Mouse (Mus musculus) heart, adult 2 months (tissue): ENCODE data around the gene Fam193a. TPM values are rescaled to one million over a fixed set of nuclear protein-coding genes. Genes with fewer than 3 reads are reported as not detected.

Experiments used
- DNase-seq, 2 experiments: peaks; one replicate each; pipeline ENCODE4 v3.0.0; 2021
- H3K27ac ChIP-seq: fragments of 200-600 bp; 2 replicates; pipeline ENCODE4 v1.8.1; 2022
- H3K27me3 ChIP-seq: fragments of 200-500 bp; 2 replicates; pipeline ENCODE4 v1.6.1; 2012; ENCODE audit warnings: mild to moderate bottlenecking, low read length, inconsistent platforms, mixed read lengths; ENCODE audit not compliant: control insufficient read depth, insufficient read depth
- H3K36me3 ChIP-seq: fragments of 200-500 bp; 2 replicates; pipeline ENCODE4 v1.6.1; 2012; ENCODE audit warnings: low read length, inconsistent platforms; ENCODE audit not compliant: control insufficient read depth, insufficient read depth
- H3K4me1 ChIP-seq: fragments of 200-500 bp; 2 replicates; pipeline ENCODE4 v1.6.1; 2011; ENCODE audit warnings: low read length; ENCODE audit not compliant: control insufficient read depth, insufficient read depth
- H3K4me3 ChIP-seq: fragments of 200-600 bp; 2 replicates; pipeline ENCODE4 v1.8.1; 2022
- H3K79me2 ChIP-seq: fragments of 200-500 bp; replicated peaks from 2 replicates; pipeline ENCODE4 v1.6.1; 2012; ENCODE audit warnings: mild to moderate bottlenecking, inconsistent platforms, low read length, moderate library complexity, mixed read lengths; ENCODE audit not compliant: control insufficient read depth, insufficient read depth
- H3K9ac ChIP-seq: fragments of 200-500 bp; 2 replicates; pipeline ENCODE4 v1.6.1; 2012; ENCODE audit warnings: low read depth, mild to moderate bottlenecking, control low read depth, inconsistent platforms, low read length, mixed read lengths
- CTCF ChIP-seq: fragments of 200-600 bp; IDR thresholded peaks from 2 replicates; pipeline ENCODE4 v1.8.1; 2022; ENCODE audit warnings: antibody characterized with exemption, mild to moderate bottlenecking, moderate library complexity
- EP300 ChIP-seq: fragments of 200-500 bp; IDR thresholded peaks from 2 replicates; pipeline ENCODE4 v1.6.1; 2011; ENCODE audit warnings: low read depth, low read length, control low read depth; ENCODE audit not compliant: insufficient read depth
- POLR2A ChIP-seq: fragments of 200-500 bp; IDR thresholded peaks from 2 replicates; pipeline ENCODE4 v1.6.1; 2011; ENCODE audit warnings: mild to moderate bottlenecking, low read depth, low read length, control low read depth; ENCODE audit not compliant: insufficient read depth
- WGBS: fragments of 180-500 bp; shearing (Covaris S2); methylation state at CpG from one replicate; pipeline ENCODE4 v1.1.7; 2018; 5-methylcytosine and 5-hydroxymethylcytosine counted together
- intact Hi-C: fragments of 180-260 bp; cut with DNase I; formaldehyde crosslinking; loops from one replicate; pipeline ENCODE4 v1.15.1; 2025
- polyA plus RNA-seq: library from polyadenylated mRNA; depleted of rRNA; stranded (reverse); fragments of >200 nt; gene quantifications from 2 replicates; pipeline ENCODE4 v1.2.3, GENCODE M21; 2012
- total RNA-seq, 2 experiments: library from RNA; stranded (reverse); gene quantifications; 2 replicates each; pipeline ENCODE4 v1.2.3; 2021

The Fam193a gene
- total and polyA plus RNA-seq, 3 experiments, result 23.6 to 24.7 (median 24.7) TPM

DNA sequence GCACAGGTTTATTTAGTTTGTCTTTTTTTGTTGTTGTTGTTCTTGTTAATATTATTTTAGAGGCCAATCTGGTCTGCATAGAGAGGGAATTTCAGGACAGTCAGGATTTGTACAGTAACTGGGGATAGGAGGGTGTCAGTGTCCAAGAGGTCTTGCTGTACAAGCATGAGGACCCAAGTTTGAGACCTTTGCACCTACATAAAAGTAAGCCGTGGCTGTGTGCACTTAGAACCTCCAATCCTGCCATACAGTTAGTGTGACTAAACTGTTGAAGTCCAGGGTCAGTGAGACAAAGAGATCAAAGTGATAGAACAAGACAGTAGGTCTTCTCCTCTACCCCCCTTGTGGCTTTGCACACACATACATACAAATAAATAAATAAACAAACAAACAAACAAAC is 64.1 kb downstream of the Fam193a start:
- H3K27ac ChIP-seq, result no peak overlapping the region
- WGBS, result 90% methylated on average over 1 of the region's 1 CpGs
- no peak overlapping the region for H3K9ac ChIP-seq
- intact Hi-C loops, result no loop called here
- H3K4me1 ChIP-seq, result no peaks in the 10 kb centered on the region
- H3K36me3 ChIP-seq, result peaks cover 7% of the 10 kb centered on the region
- TF ChIP-seq POLR2A (no peak), CTCF (no peak), EP300 (no peak)
- no peaks in the 10 kb centered on the region for H3K27me3 ChIP-seq
- DNase-seq, result no peak
- no peak overlapping the region for H3K4me3 ChIP-seq
- H3K79me2 ChIP-seq, result no peaks in the 10 kb centered on the region

DNA sequence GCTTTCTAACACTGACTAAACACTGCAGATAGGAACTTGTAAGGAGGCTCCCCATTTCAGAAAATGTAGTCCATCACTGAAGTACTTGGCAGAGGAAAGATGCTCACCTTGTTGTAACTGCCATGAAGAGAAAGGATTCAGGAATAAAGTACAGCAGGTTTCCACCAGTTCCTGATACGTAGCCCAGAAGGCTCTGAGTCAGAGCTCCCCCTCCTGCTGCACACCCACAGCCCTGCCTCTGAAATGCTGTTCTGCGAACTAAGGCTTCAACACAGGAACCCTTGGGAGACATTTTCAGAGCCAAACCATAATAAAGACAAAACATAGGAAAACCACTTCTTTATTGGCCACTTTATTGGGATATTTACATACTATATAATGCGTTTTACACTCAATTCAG is 64.5 kb downstream of the Fam193a start:
- no peak for TF ChIP-seq EP300
- no peak for TF ChIP-seq CTCF
- TF ChIP-seq POLR2A, result no peak
- WGBS, result 88% methylated on average over 3 of the region's 3 CpGs
- peaks cover 7% of the 10 kb centered on the region for H3K36me3 ChIP-seq

DNA sequence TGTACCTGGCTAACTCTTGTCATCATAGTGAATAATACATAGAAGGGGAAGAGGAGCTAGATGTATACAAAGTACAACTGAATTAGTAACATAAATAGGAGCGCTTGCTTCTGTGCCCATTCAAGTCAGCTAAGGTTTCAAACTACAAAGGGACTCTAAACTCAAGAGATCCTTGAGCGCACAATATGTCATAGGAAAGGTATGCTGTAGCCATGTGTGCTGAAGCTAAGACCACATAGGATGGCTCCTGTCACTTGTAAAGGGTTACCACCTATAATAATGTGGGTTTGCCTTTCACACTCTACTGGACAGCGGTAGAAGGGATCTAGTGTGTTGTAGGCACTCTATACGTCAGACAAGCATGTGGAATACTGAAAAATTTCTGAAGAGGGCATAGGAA is 68.3 kb downstream of the Fam193a start:
- Histone ChIP-seq H3K79me2 (no peaks in the 10 kb centered on the region), H3K9ac (no peak overlapping the region), H3K4me1 (no peaks in the 10 kb centered on the region), H3K4me3 (no peak overlapping the region), H3K36me3 (peaks cover 2% of the 10 kb centered on the region; the same call in 1 of the 2 replicates), H3K27ac (no peak overlapping the region), H3K27me3 (no peaks in the 10 kb centered on the region)
- no peak for DNase-seq
- intact Hi-C loops, result no loop called here
- TF ChIP-seq EP300 (no peak), CTCF (no peak), POLR2A (no peak)
- 95% methylated on average over 4 of the region's 4 CpGs for WGBS

More for the DNA sequence above, 64.5 kb downstream of the Fam193a start:
- H3K9ac ChIP-seq, result no peak overlapping the region
- DNase-seq, result no peak
- H3K27ac ChIP-seq, result no peak overlapping the region
- H3K4me1 ChIP-seq, result no peaks in the 10 kb centered on the region
- H3K79me2 ChIP-seq, result no peaks in the 10 kb centered on the region
- no peak overlapping the region for H3K4me3 ChIP-seq
- intact Hi-C loops, result no loop called here
- H3K27me3 ChIP-seq, result no peaks in the 10 kb centered on the region

DNA sequence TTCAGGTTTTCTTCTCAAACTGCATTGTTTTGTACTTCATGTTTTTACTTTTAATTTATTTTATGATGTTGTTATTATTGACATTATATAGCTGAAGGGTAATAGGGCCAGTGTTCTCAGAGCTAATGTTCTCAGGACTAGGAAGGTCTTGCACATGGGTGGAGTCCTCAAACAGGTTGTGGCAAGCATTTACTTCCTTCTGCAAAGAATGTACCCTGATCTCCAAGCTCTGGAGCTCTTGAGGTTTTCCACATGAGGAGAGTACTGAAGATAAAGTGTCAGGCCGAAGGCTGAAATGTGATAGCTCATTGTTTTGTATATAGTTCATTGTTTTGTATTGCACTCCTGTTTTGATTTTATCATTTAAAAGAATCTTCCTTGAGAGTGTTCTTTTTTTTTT is 68.9 kb downstream of the Fam193a start:
- Histone ChIP-seq H3K27me3 (no peaks in the 10 kb centered on the region), H3K27ac (no peak overlapping the region), H3K4me3 (no peak overlapping the region), H3K36me3 (peaks cover 2% of the 10 kb centered on the region; the same call in 1 of the 2 replicates), H3K9ac (no peak overlapping the region), H3K4me1 (no peaks in the 10 kb centered on the region), H3K79me2 (no peaks in the 10 kb centered on the region)
- TF ChIP-seq POLR2A (no peak), CTCF (no peak), EP300 (no peak)
- DNase-seq, result no peak
- intact Hi-C loops, result no loop called here
- 67% methylated on average over 1 of the region's 1 CpGs for WGBS

DNA sequence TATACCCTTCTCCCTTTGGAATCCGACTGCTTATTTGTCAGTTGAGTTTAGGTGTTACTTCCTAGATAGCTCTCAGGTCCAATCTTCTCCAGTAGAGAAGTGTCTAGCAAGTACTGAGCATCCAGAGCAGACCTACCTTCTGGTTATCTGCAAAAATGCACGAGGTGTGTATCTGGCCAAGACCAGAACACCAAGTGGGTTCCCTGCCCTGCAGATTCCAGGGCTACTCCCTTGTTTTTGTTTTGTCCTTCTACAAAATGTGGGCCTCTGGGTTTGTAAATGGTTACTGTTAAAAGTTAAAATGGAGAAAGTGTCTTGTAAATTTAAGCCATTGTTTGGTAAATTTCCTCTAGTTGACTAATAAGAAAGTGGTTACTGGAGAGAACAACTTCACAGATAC is 70.0 kb downstream of the Fam193a start:
- H3K36me3 ChIP-seq, result peaks cover 6% of the 10 kb centered on the region
- H3K27ac ChIP-seq, result no peak overlapping the region
- DNase-seq, result no peak
- intact Hi-C loops, result no loop called here
- no peak for TF ChIP-seq CTCF
- 88% methylated on average over 2 of the region's 2 CpGs for WGBS
- H3K9ac ChIP-seq, result no peak overlapping the region
- peaks cover 1% of the 10 kb centered on the region; the same call in 1 of the 2 replicates for H3K79me2 ChIP-seq
- H3K4me3 ChIP-seq, result no peak overlapping the region
- no peaks in the 10 kb centered on the region for H3K4me1 ChIP-seq
- no peaks in the 10 kb centered on the region for H3K27me3 ChIP-seq

DNA sequence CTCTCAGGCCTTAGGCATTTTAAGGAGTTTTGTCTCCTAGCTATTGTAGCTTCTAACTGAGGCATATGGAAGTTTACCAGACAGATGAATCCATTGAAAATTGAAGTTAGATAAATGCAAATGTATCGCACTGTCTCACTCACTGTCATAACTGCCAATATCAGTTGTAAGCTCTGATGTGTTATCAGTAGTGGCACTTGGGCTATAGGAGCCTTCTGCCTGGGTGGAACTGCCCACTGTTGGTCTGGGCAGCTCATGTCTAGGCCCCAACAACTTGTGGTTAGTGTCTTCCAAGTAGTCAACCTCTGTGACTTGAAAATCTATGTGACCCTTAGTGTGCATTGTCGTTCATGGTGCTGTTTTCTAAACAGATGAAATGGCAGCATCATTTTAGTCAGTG is 72.1 kb downstream of the Fam193a start:
- 95% methylated on average over 2 of the region's 2 CpGs for WGBS
- no peaks in the 10 kb centered on the region for H3K4me1 ChIP-seq
- no peak overlapping the region for H3K4me3 ChIP-seq
- DNase-seq, result no peak
- H3K79me2 ChIP-seq, result peaks cover 4% of the 10 kb centered on the region; the same call in 1 of the 2 replicates
- TF ChIP-seq POLR2A (no peak), CTCF (no peak), EP300 (no peak)
- H3K27ac ChIP-seq, result no peak overlapping the region
- H3K36me3 ChIP-seq, result peaks cover 11% of the 10 kb centered on the region
- H3K9ac ChIP-seq, result no peak overlapping the region
- intact Hi-C loops, result no loop called here
- no peaks in the 10 kb centered on the region for H3K27me3 ChIP-seq

DNA sequence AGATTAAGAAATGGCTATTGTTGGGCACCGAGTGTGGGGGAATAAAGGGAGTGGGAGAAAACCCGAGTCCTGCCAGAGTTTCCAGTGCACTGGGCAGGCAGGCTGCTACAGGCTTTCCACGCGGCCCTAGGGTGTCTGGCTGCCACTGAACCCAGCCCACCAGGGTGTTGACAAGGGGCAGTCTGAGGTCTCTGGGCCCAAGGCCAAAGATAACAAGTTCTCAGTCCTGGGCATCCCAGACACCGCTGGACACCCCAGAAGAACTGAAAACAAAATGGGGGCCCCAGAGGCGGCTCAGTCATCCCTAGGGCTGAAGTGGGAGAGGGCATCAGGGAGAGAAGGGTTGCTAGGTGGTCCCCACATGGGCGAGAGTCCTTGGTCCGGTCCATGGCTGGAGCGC is 76.5 kb downstream of the Fam193a start:
- H3K4me3 ChIP-seq, result no peak overlapping the region
- WGBS, result 54% methylated on average over 9 of the region's 9 CpGs
- DNase-seq, result no peak
- no peaks in the 10 kb centered on the region for H3K27me3 ChIP-seq
- TF ChIP-seq EP300 (no peak), CTCF (no peak), POLR2A (no peak)
- H3K4me1 ChIP-seq, result no peaks in the 10 kb centered on the region
- H3K79me2 ChIP-seq, result peaks cover 4% of the 10 kb centered on the region; the same call in 1 of the 2 replicates
- H3K9ac ChIP-seq, result no peak overlapping the region
- H3K27ac ChIP-seq, result no peak overlapping the region
- H3K36me3 ChIP-seq, result peaks cover 8% of the 10 kb centered on the region
- intact Hi-C loops, result no loop called here
